Mouse (Mus musculus) midbrain, embryonic 16.5 days (tissue): Measurements from ENCODE around the gene Fam84b. TPM values are rescaled to one million over a fixed set of nuclear protein-coding genes. Genes with fewer than 3 reads are reported as not detected.
A peak's percentile ranks its signal among the peaks of the same experiment; 100 is the strongest.
"Not testable (repeated sequence)": the region's sequence is repeated elsewhere in the genome, so short reads cannot be mapped to it uniquely, and the experiment has no call there.

Experiments used
- ATAC-seq: fragments of 200-750 bp; cut with Nextera tagmentation; 2 replicates; pipeline ENCODE4 v1.8.0; 2017; ENCODE audit warnings: moderate TSS enrichment
- H3K27ac ChIP-seq: fragments of 300-500 bp; sonication (generic); 2 replicates; pipeline ENCODE4 v1.5.1; 2014; ENCODE audit warnings: mild to moderate bottlenecking, low read length, mixed read lengths
- H3K27me3 ChIP-seq: fragments of 300-500 bp; sonication (generic); 2 replicates; pipeline ENCODE4 v1.6.1; 2014; ENCODE audit warnings: low read depth, low read length, mixed read lengths; ENCODE audit not compliant: control insufficient read depth, insufficient read depth
- H3K36me3 ChIP-seq: fragments of 300-500 bp; sonication (generic); 2 replicates; pipeline ENCODE4 v1.6.1; 2014; ENCODE audit warnings: mild to moderate bottlenecking, low read length, moderate library complexity, mixed read lengths; ENCODE audit not compliant: control insufficient read depth, insufficient read depth
- H3K4me1 ChIP-seq: fragments of 300-500 bp; sonication (generic); 2 replicates; pipeline ENCODE4 v1.6.1; 2014; ENCODE audit warnings: mild to moderate bottlenecking, low read length, mixed read lengths; ENCODE audit not compliant: control insufficient read depth, insufficient read depth
- H3K4me2 ChIP-seq: fragments of 300-500 bp; sonication (generic); 2 replicates; pipeline ENCODE4 v1.6.1; 2014; ENCODE audit warnings: mild to moderate bottlenecking, low read length, mixed read lengths
- H3K4me3 ChIP-seq: fragments of 300-500 bp; sonication (generic); 2 replicates; pipeline ENCODE4 v1.5.1; 2014; ENCODE audit warnings: low read depth, mild to moderate bottlenecking, low read length, moderate library complexity, mixed read lengths
- H3K9ac ChIP-seq: fragments of 300-500 bp; sonication (generic); 2 replicates; pipeline ENCODE4 v1.6.1; 2014; ENCODE audit warnings: low read depth, low read length, mixed read lengths
- H3K9me3 ChIP-seq: fragments of 300-500 bp; sonication (generic); replicated peaks from 2 replicates; pipeline ENCODE4 v1.6.1; 2014; ENCODE audit warnings: mild to moderate bottlenecking, low read length, mixed read lengths; ENCODE audit not compliant: control insufficient read depth, poor library complexity, severe bottlenecking
- WGBS: fragments of 180-500 bp; shearing (Covaris S2); extraction: QIAGEN DNeasy Blood & Tissue Kit; methylation state at CpG from one replicate; pipeline ENCODE4 v1.1.7; 2014; 5-methylcytosine and 5-hydroxymethylcytosine counted together
- polyA plus RNA-seq: library from polyadenylated mRNA; unstranded; fragments of >200 nt; fragmentation: Nextera tagmentation; extraction: Ambion mirVana; gene quantifications from 2 replicates; pipeline ENCODE4 v1.2.1, GENCODE M21; 2015

Fam84b gene
- polyA plus RNA-seq, 1 experiment from 2014 or later = 10.8 TPM

- no peak for ATAC-seq
- Histone ChIP-seq H3K36me3 (no peaks in the 10 kb centered on the region), H3K9me3 (no peaks in the 10 kb centered on the region), H3K9ac (no peak overlapping the region), H3K4me3 (no peak overlapping the region), H3K27ac (no peak overlapping the region), H3K4me1 (peaks cover 7% of the 10 kb centered on the region), H3K4me2 (no peak overlapping the region), H3K27me3 (no peaks in the 10 kb centered on the region)
- 68% methylated on average over 3 of the region's 3 CpGs for WGBS
Measured at GRCm38 (mm10) chr15:60848630-60849029, 4.9 kb downstream of the Fam84b start.

GRCm38 (mm10) chr15:60846291-60846690, 7.3 kb downstream of the Fam84b start:
- peak; percentile 37; the same call in 1 of the 2 replicates for ATAC-seq
- 26% methylated on average over 6 of the region's 6 CpGs for WGBS
- H3K36me3 ChIP-seq = no peaks in the 10 kb centered on the region
- H3K27ac ChIP-seq = no peak overlapping the region
- no peak overlapping the region for H3K4me3 ChIP-seq
- no peaks in the 10 kb centered on the region for H3K9me3 ChIP-seq
- H3K27me3 ChIP-seq = no peaks in the 10 kb centered on the region
- peaks cover 7% of the 10 kb centered on the region for H3K4me1 ChIP-seq
- 0 out of 2 replicates have a peak overlapping the region, but pooled peaks have one; percentile 25 for H3K9ac ChIP-seq
- no peak overlapping the region for H3K4me2 ChIP-seq

GRCm38 (mm10) chr15:60845886-60846285, 7.7 kb downstream of the Fam84b start:
- no peak overlapping the region for H3K4me3 ChIP-seq
- ATAC-seq = peak; percentile 37; the same call in 1 of the 2 replicates
- H3K4me2 ChIP-seq = no peak overlapping the region
- no peaks in the 10 kb centered on the region for H3K9me3 ChIP-seq
- H3K27me3 ChIP-seq = no peaks in the 10 kb centered on the region
- H3K27ac ChIP-seq = no peak overlapping the region
- no peaks in the 10 kb centered on the region for H3K36me3 ChIP-seq
- peaks cover 7% of the 10 kb centered on the region for H3K4me1 ChIP-seq
- H3K9ac ChIP-seq = 0 out of 2 replicates have a peak overlapping the region, but pooled peaks have one; percentile 25
- 11% methylated on average over 3 of the region's 3 CpGs for WGBS

- no peak for ATAC-seq
- H3K9ac ChIP-seq = no peak overlapping the region
- no peak overlapping the region for H3K4me3 ChIP-seq
- no peaks in the 10 kb centered on the region for H3K27me3 ChIP-seq
- 75% methylated on average over 4 of the region's 4 CpGs for WGBS
- H3K36me3 ChIP-seq = no peaks in the 10 kb centered on the region
- no peak overlapping the region for H3K4me2 ChIP-seq
- peaks cover 7% of the 10 kb centered on the region for H3K4me1 ChIP-seq
- H3K9me3 ChIP-seq = no peaks in the 10 kb centered on the region
- H3K27ac ChIP-seq = no peak overlapping the region
Measured at GRCm38 (mm10) chr15:60841785-60842184, 11.8 kb downstream of the Fam84b start.

- not testable (repeated sequence) for H3K27me3 ChIP-seq, H3K36me3 ChIP-seq, H3K4me2 ChIP-seq, ATAC-seq, H3K9ac ChIP-seq, H3K9me3 ChIP-seq, H3K27ac ChIP-seq, H3K4me1 ChIP-seq, H3K4me3 ChIP-seq
Measured at GRCm38 (mm10) chr15:60841312-60841711, 12.3 kb downstream of the Fam84b start.

- Histone ChIP-seq H3K4me3 (no peak overlapping the region), H3K9me3 (no peaks in the 10 kb centered on the region), H3K4me2 (no peak overlapping the region), H3K4me1 (no peaks in the 10 kb centered on the region), H3K9ac (no peak overlapping the region), H3K27me3 (no peaks in the 10 kb centered on the region), H3K27ac (no peak overlapping the region), H3K36me3 (no peaks in the 10 kb centered on the region)
- WGBS = 22% methylated on average over 4 of the region's 4 CpGs
- ATAC-seq = no peak
Measured at GRCm38 (mm10) chr15:60840296-60840670, 13.3 kb downstream of the Fam84b start.

- H3K4me1 ChIP-seq = no peaks in the 10 kb centered on the region
- 22% methylated on average over 3 of the region's 3 CpGs for WGBS
- no peaks in the 10 kb centered on the region for H3K9me3 ChIP-seq
- H3K9ac ChIP-seq = no peak overlapping the region
- no peak overlapping the region for H3K27ac ChIP-seq
- peak; percentile 25; the same call in 1 of the 2 replicates for ATAC-seq
- no peak overlapping the region for H3K4me2 ChIP-seq
- H3K4me3 ChIP-seq = no peak overlapping the region
- H3K36me3 ChIP-seq = no peaks in the 10 kb centered on the region
- H3K27me3 ChIP-seq = no peaks in the 10 kb centered on the region
Measured at GRCm38 (mm10) chr15:60839539-60840295, 13.9 kb downstream of the Fam84b start.

- no peak for ATAC-seq
- 61% methylated on average over 8 of the region's 8 CpGs for WGBS
- no peaks in the 10 kb centered on the region for H3K36me3 ChIP-seq
Measured at GRCm38 (mm10) chr15:60838135-60838534, 15.4 kb downstream of the Fam84b start.

GRCm38 (mm10) chr15:60837719-60838118, 15.9 kb downstream of the Fam84b start:
- Histone ChIP-seq H3K9me3 (no peaks in the 10 kb centered on the region), H3K9ac (no peak overlapping the region), H3K4me2 (no peak overlapping the region), H3K36me3 (no peaks in the 10 kb centered on the region), H3K27me3 (no peaks in the 10 kb centered on the region), H3K4me3 (no peak overlapping the region), H3K27ac (no peak overlapping the region), H3K4me1 (no peaks in the 10 kb centered on the region)
- 91% methylated on average over 9 of the region's 9 CpGs for WGBS
- ATAC-seq = no peak

More at GRCm38 (mm10) chr15:60838135-60838534, 15.4 kb downstream of the Fam84b start:
- Histone ChIP-seq H3K27me3 (no peaks in the 10 kb centered on the region), H3K4me3 (no peak overlapping the region), H3K4me1 (no peaks in the 10 kb centered on the region), H3K9me3 (no peaks in the 10 kb centered on the region), H3K9ac (no peak overlapping the region), H3K27ac (no peak overlapping the region), H3K4me2 (no peak overlapping the region)
